Mouse (Mus musculus) liver, postnatal 0 days (tissue): ENCODE results near the gene Lrrfip1.

Experiments
- CTCF ChIP-seq: sonication (generic); IDR thresholded peaks from 2 replicates; pipeline ENCODE4 v1.5.1; 2016; ENCODE audit warnings: antibody characterized with exemption, low read depth
- EP300 ChIP-seq: IDR thresholded peaks from 2 replicates; pipeline ENCODE4 v1.6.1; 2016; ENCODE audit warnings: antibody characterized with exemption, low read depth, mild to moderate bottlenecking

DNA sequence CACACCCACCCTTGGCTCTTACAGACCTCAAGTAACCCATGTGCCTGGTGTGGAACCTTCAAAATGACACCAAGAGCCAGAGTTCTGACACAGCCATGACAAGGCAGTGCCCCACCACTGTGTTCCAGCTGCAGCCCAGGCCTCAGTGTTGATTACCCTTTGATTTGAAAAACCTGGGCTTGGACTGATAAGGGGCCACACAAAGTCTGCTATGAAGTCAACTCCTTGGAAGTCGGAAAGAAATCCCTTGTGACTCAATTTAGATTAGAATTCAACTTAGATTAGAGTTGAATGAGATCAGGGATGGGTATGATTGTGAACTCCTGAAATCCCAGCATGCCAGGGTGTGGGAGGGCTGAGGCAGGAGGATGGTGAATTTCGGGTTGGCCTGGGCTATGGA is 68.1 kb downstream of the Lrrfip1 start:
- no peak for TF ChIP-seq CTCF
- TF ChIP-seq EP300, result no peak
